Mouse (Mus musculus) ES-Bruce4 (cell line): ENCODE measurements around the gene Psmc3.

ENCODE experiments used
- CTCF ChIP-seq: IDR thresholded peaks from one replicate; pipeline ENCODE4 v1.8.1; 2011; ENCODE audit warnings: low read depth, low read length
- EP300 ChIP-seq: IDR thresholded peaks from 2 replicates; pipeline ENCODE4 v1.6.1; 2011; ENCODE audit warnings: low read depth, low read length; ENCODE audit not compliant: insufficient read depth
- POLR2A ChIP-seq: IDR thresholded peaks from one replicate; pipeline ENCODE4 v1.8.1; 2011; ENCODE audit warnings: low read length; ENCODE audit not compliant: insufficient read depth

DNA sequence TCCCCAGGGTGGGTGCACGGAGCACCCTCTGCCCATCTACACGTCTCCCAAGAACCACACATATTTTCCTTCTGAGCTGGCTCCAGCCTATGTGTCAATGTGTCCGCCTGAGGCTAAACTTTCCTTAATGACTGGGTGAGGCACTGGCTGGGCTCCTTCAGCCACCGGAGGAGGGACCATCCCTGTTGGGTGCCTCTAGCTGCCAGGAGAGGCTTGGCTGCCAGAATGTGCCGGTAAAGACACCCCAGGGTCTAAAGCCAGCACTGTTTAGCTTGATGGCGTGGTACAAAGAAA, 15.0 kb downstream of the Psmc3 start:
- TF ChIP-seq CTCF (no peak), POLR2A (no peak), EP300 (no peak)
